Mouse (Mus musculus) cerebellum, adult 9-10 months (tissue): ENCODE results near the gene Gm45062.
"Not testable (repeated sequence)": the region's sequence is repeated elsewhere in the genome, so short reads cannot be mapped to it uniquely, and the experiment has no call there.

Experiments
- DNase-seq: peaks from one replicate; pipeline ENCODE4 v3.0.0; 2022

Gm45062 gene

GRCm38 (mm10) chr6:8510864-8511428 lies 251.7 kb downstream of the Gm45062 start:
- peak; percentile 49 for DNase-seq

GRCm38 (mm10) chr6:8511447-8511846 lies 252.2 kb downstream of the Gm45062 start:
- no peak for DNase-seq

GRCm38 (mm10) chr6:8512416-8512815 lies 253.2 kb downstream of the Gm45062 start:
- no peak for DNase-seq

- DNase-seq: no peak
Observed at GRCm38 (mm10) chr6:8519687-8520086, 260.4 kb downstream of the Gm45062 start.

GRCm38 (mm10) chr6:8521231-8521630 lies 262.0 kb downstream of the Gm45062 start:
- no peak for DNase-seq

- DNase-seq: no peak
Observed at GRCm38 (mm10) chr6:8524717-8525116, 265.5 kb downstream of the Gm45062 start.

GRCm38 (mm10) chr6:8531104-8531894 lies 272.0 kb downstream of the Gm45062 start:
- DNase-seq: no peak

GRCm38 (mm10) chr6:8536944-8537343 lies 277.7 kb downstream of the Gm45062 start:
- no peak for DNase-seq

GRCm38 (mm10) chr6:8541531-8541930 lies 282.3 kb downstream of the Gm45062 start:
- DNase-seq: not testable (repeated sequence)

- no peak for DNase-seq
Observed at GRCm38 (mm10) chr6:8544822-8545221, 285.6 kb downstream of the Gm45062 start.

- no peak for DNase-seq
Observed at GRCm38 (mm10) chr6:8545780-8546179, 286.5 kb downstream of the Gm45062 start.

GRCm38 (mm10) chr6:8551155-8551554 lies 291.9 kb downstream of the Gm45062 start:
- DNase-seq: no peak

GRCm38 (mm10) chr6:8556849-8557571 lies 297.8 kb downstream of the Gm45062 start:
- no peak for DNase-seq

- no peak for DNase-seq
Observed at GRCm38 (mm10) chr6:8560682-8561081, 301.4 kb downstream of the Gm45062 start.

- DNase-seq: peak; percentile 34
Observed at GRCm38 (mm10) chr6:8582377-8582776, 323.1 kb downstream of the Gm45062 start.

GRCm38 (mm10) chr6:8583892-8584291 lies 324.6 kb downstream of the Gm45062 start:
- no peak for DNase-seq

GRCm38 (mm10) chr6:8591665-8592064 lies 332.4 kb downstream of the Gm45062 start:
- peak; percentile 32 for DNase-seq

GRCm38 (mm10) chr6:8617369-8617768 lies 358.1 kb downstream of the Gm45062 start:
- DNase-seq: no peak

GRCm38 (mm10) chr6:8619582-8620350 lies 360.5 kb downstream of the Gm45062 start:
- peak; percentile 85 for DNase-seq

- no peak for DNase-seq
Observed at GRCm38 (mm10) chr6:8623045-8623444, 363.8 kb downstream of the Gm45062 start.

GRCm38 (mm10) chr6:8628226-8628625 lies 369.0 kb downstream of the Gm45062 start:
- no peak for DNase-seq

- no peak for DNase-seq
Observed at GRCm38 (mm10) chr6:8628715-8629267, 369.5 kb downstream of the Gm45062 start.

- no peak for DNase-seq
Observed at GRCm38 (mm10) chr6:8630531-8630930, 371.3 kb downstream of the Gm45062 start.
